In the genomic region with DNA sequence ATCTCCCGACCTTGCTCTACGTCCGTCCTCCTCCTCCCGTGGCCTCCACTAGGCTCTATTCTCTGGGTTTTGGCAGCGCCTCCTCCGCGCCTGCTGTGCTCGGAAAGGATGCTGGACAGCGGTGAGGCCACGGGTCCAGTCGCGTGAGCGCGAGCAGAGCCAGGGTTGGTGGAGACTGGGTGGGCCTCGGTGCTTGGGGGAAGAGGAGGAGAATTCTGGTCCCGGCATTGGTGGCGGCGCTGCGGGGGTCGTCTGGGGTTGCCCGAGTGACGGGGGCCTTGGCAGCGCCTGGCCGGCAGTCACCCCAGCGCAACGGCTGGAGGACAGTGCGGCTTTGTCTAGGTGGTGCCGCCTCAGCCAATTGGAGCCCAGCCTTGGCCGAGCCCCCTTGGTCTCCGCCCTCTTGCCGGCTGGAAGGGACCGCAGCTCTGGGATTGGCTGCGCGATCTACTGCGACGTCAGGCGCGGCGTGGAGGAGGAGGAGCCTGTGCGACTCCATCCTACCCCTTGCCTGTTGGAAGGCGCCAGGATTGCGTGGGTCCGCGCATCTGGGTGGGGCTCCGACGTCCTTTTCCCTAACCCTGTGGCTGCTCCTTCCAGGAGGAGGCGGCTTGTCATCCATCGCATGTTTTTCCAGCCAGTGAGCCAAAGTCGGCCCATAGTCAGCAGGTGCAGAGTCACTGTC, we compare ENCODE assay signal across 8 mouse cellular contexts. TPM values are rescaled to one million over a fixed set of nuclear protein-coding genes. Genes with fewer than 3 reads are reported as not detected.
DNase-seq lines count a peak whose midpoint lies in the region; ATAC-seq lines count a peak whose summit lies in the region.

No protein-coding gene starts in this region.

- H3K4me3 ChIP-seq in forebrain, embryonic 10.5 days, result peak overlapping the region; percentile 63
- H3K4me3 ChIP-seq in heart, embryonic 14.5 days (ENCODE audit: control insufficient read depth in 1 of 2, insufficient read depth in 1 of 2, low read depth in 1 of 2, low read length in 2 of 2), result peak overlapping the region; percentile 58 to 59
- H3K4me3 ChIP-seq in liver, embryonic 11.5 days (ENCODE audit: low read depth, low read length), result peak overlapping the region; percentile 56

- under 1% methylated on average over 49 of the region's 49 CpGs for WGBS in forebrain, embryonic 10.5 days
- under 1% methylated on average over 48 of the region's 49 CpGs for WGBS in heart, embryonic 14.5 days
- WGBS in liver, embryonic 11.5 days, result under 1% methylated on average over 49 of the region's 49 CpGs

- peak; percentile 87 for ATAC-seq in CD4-positive, CD25-positive, alpha-beta regulatory T cell, adult 4 months
- peak; percentile 94 for ATAC-seq in heart, embryonic 14.5 days (ENCODE audit: insufficient number of reproducible peaks, insufficient read depth, low FRiP score, low read depth)
- ATAC-seq in liver, embryonic 11.5 days (replicated peaks; ENCODE audit: low FRiP score), result peak; percentile 90

- no peaks in the 10 kb centered on the region for H3K9me3 ChIP-seq in forebrain, embryonic 10.5 days
- H3K9me3 ChIP-seq in heart, embryonic 14.5 days (ENCODE audit: control insufficient read depth, low read length), result no peaks in the 10 kb centered on the region
- H3K9me3 ChIP-seq in liver, embryonic 11.5 days (ENCODE audit: control insufficient read depth, low read length), result no peaks in the 10 kb centered on the region

- H3K27me3 ChIP-seq in forebrain, embryonic 10.5 days (ENCODE audit: poor library complexity, severe bottlenecking), result peaks cover 51% of the 10 kb centered on the region
- peaks cover 23% of the 10 kb centered on the region for H3K27me3 ChIP-seq in heart, embryonic 14.5 days (ENCODE audit: control insufficient read depth, insufficient read depth, low read length)
- H3K27me3 ChIP-seq in liver, embryonic 11.5 days (replicated peaks; ENCODE audit: control insufficient read depth, insufficient read depth, low read length), result peaks cover 24% of the 10 kb centered on the region
- H3K27me3 ChIP-seq in splenic B cell, adult 2 months (ENCODE audit: control insufficient read depth, insufficient read depth, low read length, poor library complexity, severe bottlenecking), result no peaks in the 10 kb centered on the region

- no peaks in the 10 kb centered on the region for H3K36me3 ChIP-seq in forebrain, embryonic 10.5 days (replicated peaks)
- no peaks in the 10 kb centered on the region for H3K36me3 ChIP-seq in heart, embryonic 14.5 days (ENCODE audit: control insufficient read depth, insufficient read depth, low read length)
- H3K36me3 ChIP-seq in liver, embryonic 11.5 days (ENCODE audit: control insufficient read depth, insufficient read depth, low read length), result no peaks in the 10 kb centered on the region
- no peaks in the 10 kb centered on the region for H3K36me3 ChIP-seq in splenic B cell, adult 2 months (ENCODE audit: control insufficient read depth, insufficient read depth, low read length, poor library complexity, severe bottlenecking)

- peak overlapping the region; percentile 64 for H3K9ac ChIP-seq in heart, embryonic 14.5 days (ENCODE audit: low read length)
- H3K9ac ChIP-seq in liver, embryonic 11.5 days (ENCODE audit: low read depth, low read length), result peak overlapping the region; percentile 65

- peak overlapping the region; percentile 90 for H3K27ac ChIP-seq in forebrain, embryonic 10.5 days
- H3K27ac ChIP-seq in heart, embryonic 14.5 days (replicated peaks in 1 of 2; ENCODE audit: control insufficient read depth in 1 of 2, insufficient read depth in 1 of 2, low read depth in 2 of 2, low read length in 2 of 2), result no peak overlapping the region
- no peak overlapping the region; the same call in 1 of the 2 replicates for H3K27ac ChIP-seq in liver, embryonic 11.5 days (ENCODE audit: low read depth, low read length)

- DNase-seq in c-Kit-positive CD71-positive TER-119-negative erythroid progenitor cells, embryonic 14.5 days (ENCODE audit: low read depth), result peak; percentile 84
- DNase-seq in forebrain, embryonic 10.5 days (ENCODE audit: extremely low spot score, low spot score), result peak; percentile 92
- DNase-seq in kidney, postnatal 10 days, result peak; percentile 92
- peak; percentile 86 for DNase-seq in liver, embryonic 11.5 days (ENCODE audit: low spot score)
- peak; percentile 87 for DNase-seq in naive thymus-derived CD4-positive, alpha-beta T cell, adult 2 months (ENCODE audit: low read depth)
- peak; percentile 81 for DNase-seq in splenic B cell, adult 2 months (ENCODE audit: low read depth, low spot score)

- peaks cover 42% of the 10 kb centered on the region for H3K4me1 ChIP-seq in forebrain, embryonic 10.5 days
- H3K4me1 ChIP-seq in heart, embryonic 14.5 days (ENCODE audit: control insufficient read depth in 2 of 2, insufficient read depth in 2 of 2, low read length in 2 of 2), result peaks cover 2 to 16% of the 10 kb centered on the region in 2 experiments; a peak in 2 of 4 replicates
- peaks cover 37% of the 10 kb centered on the region for H3K4me1 ChIP-seq in liver, embryonic 11.5 days (replicated peaks; ENCODE audit: control insufficient read depth, insufficient read depth, low read length)

- H3K4me2 ChIP-seq in heart, embryonic 14.5 days (ENCODE audit: low read length), result peak overlapping the region; percentile 98
- peak overlapping the region; percentile 99 for H3K4me2 ChIP-seq in liver, embryonic 11.5 days

RNA-seq across cellular contexts. Expression of gene Bdh1, which starts 7.5 kb away (rescaled TPM):
- 10 to 100 TPM; 19.9 to 38.0 TPM for polyA plus RNA-seq in CD4-positive, CD25-positive, alpha-beta regulatory T cell, adult 4 months (2017; shearing (Covaris generic))
- 14.4 and 16.6 TPM in 2 replicates for polyA plus RNA-seq in forebrain, embryonic 10.5 days (2016; fragmentation: Nextera tagmentation; extraction: Ambion mirVana)
- polyA plus RNA-seq in heart, embryonic 14.5 days (2014; fragmentation: Nextera tagmentation; extraction: Ambion mirVana), result 7.7 and 9.0 TPM in 2 replicates
- polyA plus RNA-seq in liver, embryonic 11.5 days (2014; fragmentation: Nextera tagmentation; extraction: Ambion mirVana), result 42.8 and 47.2 TPM in 2 replicates
